Mouse (Mus musculus) intestine, embryonic 14.5 days (tissue): ENCODE data around the gene Pts. TPM values are rescaled to one million over a fixed set of nuclear protein-coding genes. Genes with fewer than 3 reads are reported as not detected.
A peak's percentile ranks its signal among the peaks of the same experiment; 100 is the strongest.

Source experiments
- ATAC-seq: fragments of 200-750 bp; cut with Nextera tagmentation; replicated peaks from 2 replicates; pipeline ENCODE4 v1.8.0; 2017; ENCODE audit warnings: low read depth, moderate number of reproducible peaks, moderate TSS enrichment, moderate library complexity; ENCODE audit not compliant: low FRiP score, low TSS enrichment
- DNase-seq: peaks from one replicate; pipeline ENCODE4 v3.0.0-alpha.2; 2018; ENCODE audit warnings: low spot score
- H3K27ac ChIP-seq: fragments of 300-500 bp; sonication (generic); 2 replicates; pipeline ENCODE4 v1.5.1; 2014; ENCODE audit warnings: low read depth, mild to moderate bottlenecking, control low read depth
- H3K27me3 ChIP-seq: fragments of 300-500 bp; sonication (generic); replicated peaks from 2 replicates; pipeline ENCODE4 v1.6.1; 2014; ENCODE audit warnings: low read length, control low read depth; ENCODE audit not compliant: control insufficient read depth, insufficient read depth
- H3K36me3 ChIP-seq: fragments of 300-500 bp; sonication (generic); 2 replicates; pipeline ENCODE4 v1.6.1; 2014; ENCODE audit warnings: low read length, control low read depth; ENCODE audit not compliant: control insufficient read depth, insufficient read depth
- H3K4me1 ChIP-seq: fragments of 300-500 bp; sonication (generic); replicated peaks from 2 replicates; pipeline ENCODE4 v1.6.1; 2014; ENCODE audit warnings: low read length, control low read depth, mixed read lengths; ENCODE audit not compliant: control insufficient read depth, insufficient read depth
- H3K4me2 ChIP-seq: fragments of 300-500 bp; sonication (generic); 2 replicates; pipeline ENCODE4 v1.6.1; 2014; ENCODE audit warnings: low read length
- H3K4me3 ChIP-seq: fragments of 300-500 bp; sonication (generic); 2 replicates; pipeline ENCODE4 v1.5.1; 2014; ENCODE audit warnings: low read depth, low read length, control low read depth, mixed read lengths
- H3K9ac ChIP-seq: fragments of 300-500 bp; sonication (generic); 2 replicates; pipeline ENCODE4 v1.6.1; 2014; ENCODE audit warnings: mild to moderate bottlenecking, low read length
- H3K9me3 ChIP-seq: fragments of 300-500 bp; sonication (generic); 2 replicates; pipeline ENCODE4 v1.6.1; 2016; ENCODE audit warnings: low read length, control low read depth; ENCODE audit not compliant: control insufficient read depth
- WGBS: fragments of 180-500 bp; shearing (Covaris S2); extraction: QIAGEN DNeasy Blood & Tissue Kit; methylation state at CpG from one replicate; pipeline ENCODE4 v1.1.7; 2014; 5-methylcytosine and 5-hydroxymethylcytosine counted together
- polyA plus RNA-seq: library from polyadenylated mRNA; unstranded; fragments of >200 nt; fragmentation: Nextera tagmentation; extraction: Ambion mirVana; gene quantifications from 2 replicates; pipeline ENCODE4 v1.2.1, GENCODE M21; 2014

Pts gene
- polyA plus RNA-seq, 1 experiment from 2014 or later = 85.6 TPM

GRCm38 (mm10) chr9:50555094-50555446, 26.5 kb upstream of the Pts start, which contains the start of gene Bco2:
TSS of gene Bco2 (minus strand) at chr9:50555181.
- peak within 1 kb of the TSS; percentile 32; the same call in 1 of the 2 replicates for H3K4me2 ChIP-seq
- 38% methylated on average over 2 of the region's 2 CpGs for WGBS
- peak within 1 kb of the TSS; percentile 4; the same call in 1 of the 2 replicates for H3K27ac ChIP-seq
- DNase-seq (no peak), ATAC-seq (no peak)
- H3K9ac ChIP-seq = no peak within 1 kb of the TSS
- H3K36me3 ChIP-seq = no peaks in the 10 kb centered on the region
- H3K27me3 ChIP-seq = no peaks in the 10 kb centered on the region
- no peaks in the 10 kb centered on the region for H3K9me3 ChIP-seq
- no peak within 1 kb of the TSS for H3K4me3 ChIP-seq
- no peaks in the 10 kb centered on the region for H3K4me1 ChIP-seq

- H3K27ac ChIP-seq = peak within 1 kb of the TSS; percentile 4; the same call in 1 of the 2 replicates
- H3K4me1 ChIP-seq = no peaks in the 10 kb centered on the region
- DNase-seq (peak; percentile 56), ATAC-seq (no peak)
- no peaks in the 10 kb centered on the region for H3K36me3 ChIP-seq
- H3K4me2 ChIP-seq = peak within 1 kb of the TSS; percentile 32; the same call in 1 of the 2 replicates
- no peaks in the 10 kb centered on the region for H3K9me3 ChIP-seq
- 28% methylated on average over 12 of the region's 12 CpGs for WGBS
- H3K27me3 ChIP-seq = no peaks in the 10 kb centered on the region
- H3K4me3 ChIP-seq = no peak within 1 kb of the TSS
- H3K9ac ChIP-seq = no peak within 1 kb of the TSS
Measured at GRCm38 (mm10) chr9:50554241-50555093, 25.9 kb upstream of the Pts start, which contains the start of gene Il18. TSS of gene Il18 (plus strand) at chr9:50554827.

- Histone ChIP-seq H3K4me2 (no peak overlapping the region), H3K36me3 (no peaks in the 10 kb centered on the region), H3K27me3 (no peaks in the 10 kb centered on the region), H3K27ac (no peak overlapping the region), H3K4me1 (no peaks in the 10 kb centered on the region), H3K9me3 (no peaks in the 10 kb centered on the region), H3K9ac (no peak overlapping the region), H3K4me3 (no peak overlapping the region)
- WGBS = 63% methylated on average over 2 of the region's 2 CpGs
- ATAC-seq (no peak), DNase-seq (no peak)
Measured at GRCm38 (mm10) chr9:50553547-50553946, 25.0 kb upstream of the Pts start.

- no peak for DNase-seq
- ATAC-seq = no peak
- WGBS = 67% methylated on average over 5 of the region's 5 CpGs
Measured at GRCm38 (mm10) chr9:50552206-50552605, 23.7 kb upstream of the Pts start.

GRCm38 (mm10) chr9:50548936-50549335, 20.4 kb upstream of the Pts start:
- DNase-seq = no peak
- Histone ChIP-seq H3K9me3 (no peaks in the 10 kb centered on the region), H3K27me3 (no peaks in the 10 kb centered on the region), H3K4me3 (no peak overlapping the region), H3K27ac (no peak overlapping the region), H3K4me2 (no peak overlapping the region), H3K9ac (no peak overlapping the region), H3K4me1 (no peaks in the 10 kb centered on the region), H3K36me3 (no peaks in the 10 kb centered on the region)
- ATAC-seq = no peak
- 82% methylated on average over 4 of the region's 4 CpGs for WGBS

More at GRCm38 (mm10) chr9:50552206-50552605, 23.7 kb upstream of the Pts start:
- no peak overlapping the region for H3K4me2 ChIP-seq
- H3K27me3 ChIP-seq = no peaks in the 10 kb centered on the region
- H3K4me3 ChIP-seq = no peak overlapping the region
- no peaks in the 10 kb centered on the region for H3K4me1 ChIP-seq
- H3K36me3 ChIP-seq = no peaks in the 10 kb centered on the region
- no peak overlapping the region for H3K27ac ChIP-seq
- no peaks in the 10 kb centered on the region for H3K9me3 ChIP-seq
- no peak overlapping the region for H3K9ac ChIP-seq

GRCm38 (mm10) chr9:50547859-50548478, 19.4 kb upstream of the Pts start:
- H3K9me3 ChIP-seq = no peaks in the 10 kb centered on the region
- no peak for ATAC-seq
- no peak for DNase-seq
- H3K4me1 ChIP-seq = no peaks in the 10 kb centered on the region
- no peak overlapping the region for H3K4me3 ChIP-seq
- H3K27me3 ChIP-seq = no peaks in the 10 kb centered on the region
- H3K36me3 ChIP-seq = no peaks in the 10 kb centered on the region
- no peak overlapping the region for H3K9ac ChIP-seq
- 43% methylated on average over 5 of the region's 5 CpGs for WGBS
- no peak overlapping the region for H3K4me2 ChIP-seq
- H3K27ac ChIP-seq = no peak overlapping the region

GRCm38 (mm10) chr9:50542401-50542800, 13.9 kb upstream of the Pts start:
- no peaks in the 10 kb centered on the region for H3K27me3 ChIP-seq
- H3K27ac ChIP-seq = no peak overlapping the region
- no peaks in the 10 kb centered on the region for H3K9me3 ChIP-seq
- no peaks in the 10 kb centered on the region for H3K36me3 ChIP-seq
- H3K9ac ChIP-seq = no peak overlapping the region
- no peak overlapping the region for H3K4me2 ChIP-seq
- no peaks in the 10 kb centered on the region for H3K4me1 ChIP-seq
- no peak for ATAC-seq
- H3K4me3 ChIP-seq = no peak overlapping the region
- DNase-seq = no peak
- WGBS = 78% methylated on average over 9 of the region's 9 CpGs

- Histone ChIP-seq H3K27ac (no peak overlapping the region), H3K27me3 (no peaks in the 10 kb centered on the region), H3K4me1 (no peaks in the 10 kb centered on the region), H3K4me2 (no peak overlapping the region), H3K9me3 (no peaks in the 10 kb centered on the region), H3K4me3 (no peak overlapping the region), H3K9ac (no peak overlapping the region), H3K36me3 (no peaks in the 10 kb centered on the region)
- 67% methylated on average over 7 of the region's 7 CpGs for WGBS
- DNase-seq = no peak
- ATAC-seq = no peak
Measured at GRCm38 (mm10) chr9:50540170-50540569, 11.6 kb upstream of the Pts start.
